Mouse (Mus musculus): ENCODE data around the gene Shprh. TPM values are rescaled to one million over a fixed set of nuclear protein-coding genes. Genes with fewer than 3 reads are reported as not detected.
A peak's percentile ranks its signal among the peaks of the same experiment; 100 is the strongest.
"Not testable (repeated sequence)": the region's sequence is repeated elsewhere in the genome, so short reads cannot be mapped to it uniquely, and the experiment has no call there.

The Shprh gene
- polyA plus RNA-seq, 1 experiment from 2014 or later: 15.6 TPM

DNA sequence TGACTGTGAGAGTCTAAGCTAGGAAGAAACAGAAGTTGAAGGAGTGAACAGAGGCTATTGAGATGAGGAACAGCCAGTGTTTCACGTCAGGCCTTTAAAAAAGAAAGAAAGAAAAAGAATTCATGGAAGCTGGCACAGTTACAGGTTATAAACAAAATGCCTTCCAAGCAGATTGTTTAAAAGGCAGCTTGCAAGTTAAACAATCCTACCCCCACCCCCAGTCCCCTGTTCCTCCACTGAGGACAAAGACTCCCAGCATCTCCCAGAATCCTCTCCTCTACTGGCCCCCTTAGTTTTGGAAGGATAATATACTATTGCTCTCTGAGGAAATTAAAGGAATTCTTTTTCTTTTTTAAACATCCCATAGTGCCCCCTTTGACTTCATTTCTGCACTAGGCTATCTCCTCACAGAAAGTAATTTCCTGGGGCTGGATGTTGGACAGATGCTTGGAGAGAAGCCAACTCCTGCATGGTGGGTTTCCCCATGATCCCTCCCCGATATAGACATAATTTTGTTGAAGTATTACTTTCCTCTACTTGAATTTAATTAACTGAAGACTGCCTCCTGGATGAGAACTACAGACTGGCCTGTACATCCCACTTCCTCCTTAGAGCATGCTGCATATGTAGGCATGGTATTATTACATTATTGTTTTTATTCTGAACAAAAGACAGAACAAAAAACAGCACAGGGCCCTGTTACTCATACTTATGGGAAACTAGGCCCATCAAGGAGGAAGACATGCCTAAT lies 101.2 kb downstream of the Shprh start:
- no peaks in the 10 kb centered on the region for H3K9me3 ChIP-seq
- ATAC-seq (ENCODE audit: borderline replicate concordance, extremely low read depth, low FRiP score, low TSS enrichment): peak; percentile 78
- H3K27ac ChIP-seq: peak overlapping the region; percentile 39; the same call in 1 of the 2 replicates
- no peaks in the 10 kb centered on the region for H3K36me3 ChIP-seq
- WGBS: 22% methylated on average over 2 of the region's 2 CpGs
- no peaks in the 10 kb centered on the region for H3K27me3 ChIP-seq
- H3K4me3 ChIP-seq: no peak overlapping the region
- H3K4me1 ChIP-seq: peaks cover 6% of the 10 kb centered on the region; the same call in 1 of the 2 replicates
- no peak overlapping the region for H3K4me2 ChIP-seq
- no peak overlapping the region for H3K9ac ChIP-seq

DNA sequence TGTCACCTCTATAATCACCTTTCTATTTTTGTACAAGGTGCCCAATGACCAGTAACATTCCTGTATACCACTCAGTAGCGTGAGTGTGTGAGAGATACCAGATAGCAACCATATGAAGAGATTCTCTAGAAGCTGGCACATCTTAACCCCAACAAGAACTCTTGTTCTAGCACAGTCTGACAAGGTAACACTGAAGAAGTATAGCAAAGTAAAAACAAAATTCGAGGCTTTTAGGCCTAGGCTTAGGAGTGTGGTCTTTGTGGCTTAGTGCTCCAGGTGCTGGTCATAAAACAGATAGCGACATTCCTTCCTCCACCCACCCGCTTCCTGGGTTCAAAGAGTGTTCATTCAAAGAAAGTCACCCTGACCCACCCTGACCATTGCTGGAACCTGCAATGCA lies 104.4 kb downstream of the Shprh start:
- not testable (repeated sequence) for H3K4me3 ChIP-seq; H3K27me3 ChIP-seq; H3K36me3 ChIP-seq; H3K4me1 ChIP-seq; H3K4me2 ChIP-seq; H3K27ac ChIP-seq; ATAC-seq (ENCODE audit: borderline replicate concordance, extremely low read depth, low FRiP score, low TSS enrichment); H3K9me3 ChIP-seq; H3K9ac ChIP-seq
- WGBS: 87% methylated on average over 4 of the region's 4 CpGs

DNA sequence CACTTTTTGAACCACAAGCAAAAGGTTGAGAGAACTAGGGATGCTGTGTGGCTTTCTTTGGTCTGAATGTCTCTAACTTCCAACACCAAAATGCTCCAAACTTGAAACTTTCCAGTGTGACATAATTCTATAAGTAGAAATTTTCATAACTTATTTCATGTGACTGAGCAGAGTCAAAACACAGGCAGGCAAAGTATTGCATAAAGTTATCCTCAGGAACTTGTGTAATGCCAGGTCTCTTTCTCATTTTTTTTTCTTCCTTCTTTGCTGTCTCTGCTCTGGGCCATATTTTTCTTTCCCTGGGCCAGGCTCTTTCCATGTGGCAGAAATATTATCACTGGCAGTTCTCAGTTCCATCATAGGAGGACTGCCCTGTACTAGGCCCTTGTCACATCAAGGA lies 110.9 kb downstream of the Shprh start:
- no peak overlapping the region for H3K4me3 ChIP-seq

DNA sequence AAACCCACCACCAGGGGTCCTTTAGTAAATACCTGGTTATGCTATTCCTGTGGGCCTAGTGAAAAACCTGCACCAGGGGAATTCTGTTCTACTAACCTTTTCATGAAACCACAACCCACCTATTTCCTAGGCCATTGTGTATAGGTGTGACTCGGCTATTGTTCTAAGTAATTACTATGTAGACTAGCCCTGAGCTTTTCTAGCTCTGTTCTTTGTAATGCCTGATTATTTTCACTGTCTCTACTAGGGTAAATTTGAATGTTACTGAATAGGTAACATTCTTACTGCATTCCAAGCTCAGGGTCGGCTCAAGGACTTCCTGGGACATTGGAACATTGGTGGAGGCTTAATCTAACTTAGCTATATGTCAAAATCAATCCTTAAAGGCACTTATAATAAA lies 113.1 kb downstream of the Shprh start:
- not testable (repeated sequence) for H3K4me2 ChIP-seq; H3K9me3 ChIP-seq; H3K27ac ChIP-seq; H3K36me3 ChIP-seq; ATAC-seq (ENCODE audit: borderline replicate concordance, extremely low read depth, low FRiP score, low TSS enrichment); H3K9ac ChIP-seq; H3K27me3 ChIP-seq; H3K4me3 ChIP-seq; H3K4me1 ChIP-seq
- 68% methylated on average over 2 of the region's 2 CpGs for WGBS

More for the DNA sequence above, 110.9 kb downstream of the Shprh start:
- Histone ChIP-seq H3K27ac (no peak overlapping the region), H3K27me3 (no peaks in the 10 kb centered on the region), H3K4me1 (no peaks in the 10 kb centered on the region), H3K4me2 (no peak overlapping the region), H3K9ac (no peak overlapping the region), H3K9me3 (no peaks in the 10 kb centered on the region), H3K36me3 (no peaks in the 10 kb centered on the region)
- no peak for ATAC-seq (ENCODE audit: borderline replicate concordance, extremely low read depth, low FRiP score, low TSS enrichment)

DNA sequence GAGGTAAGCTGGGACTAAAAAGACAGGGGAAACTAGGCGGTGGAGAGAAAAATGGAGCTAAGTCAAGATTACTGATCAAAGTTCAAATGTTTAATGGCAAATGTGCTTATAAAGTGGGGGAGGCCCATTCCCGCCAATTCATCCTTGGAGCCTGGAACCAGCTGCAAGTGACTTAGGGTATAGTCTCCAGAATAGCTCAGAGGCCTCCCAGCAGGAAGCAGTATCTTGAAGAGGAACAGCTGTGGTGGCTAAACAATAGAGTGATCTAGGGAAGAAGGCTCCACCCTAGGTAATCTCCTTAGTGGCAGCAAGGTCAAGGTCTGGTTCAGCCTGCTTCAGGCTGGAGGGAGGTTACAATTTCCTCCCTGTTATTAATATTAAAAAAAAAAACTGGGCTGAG lies 114.6 kb downstream of the Shprh start:
- H3K4me2 ChIP-seq: not testable (repeated sequence)

More for the DNA sequence above, 114.6 kb downstream of the Shprh start:
- not testable (repeated sequence) for H3K9me3 ChIP-seq; H3K9ac ChIP-seq; H3K36me3 ChIP-seq; H3K27me3 ChIP-seq; H3K27ac ChIP-seq; H3K4me1 ChIP-seq; ATAC-seq (ENCODE audit: borderline replicate concordance, extremely low read depth, low FRiP score, low TSS enrichment); H3K4me3 ChIP-seq
- 83% methylated on average over 2 of the region's 2 CpGs for WGBS

Other genes with a start within 250 kb of the Shprh start
- 0.03 TPM in 1 of 2 replicates, not detected in the other for gene Grm1, start 67.1 kb upstream of the Shprh start, polyA plus RNA-seq (2015; fragmentation: Nextera tagmentation; extraction: Ambion mirVana)
- 33.9 and 36.1 TPM in 2 replicates for gene Fbxo30, start 131.9 kb downstream of the Shprh start, polyA plus RNA-seq (2015; fragmentation: Nextera tagmentation; extraction: Ambion mirVana)
- gene Epm2a, start 194.0 kb downstream of the Shprh start, polyA plus RNA-seq (2015; fragmentation: Nextera tagmentation; extraction: Ambion mirVana): 0.20 and 0.62 TPM in 2 replicates

All from lung, embryonic 15.5 days (tissue).